Mouse (Mus musculus) heart, adult 9 months (tissue): ENCODE results near the gene Brf1.
A peak's percentile ranks its signal among the peaks of the same experiment; 100 is the strongest.

Source experiments
- DNase-seq, 2 experiments: peaks; one replicate each; pipeline ENCODE4 v3.0.0; 2022; ENCODE audit warnings: low spot score in 2 of 2

The Brf1 gene

DNA sequence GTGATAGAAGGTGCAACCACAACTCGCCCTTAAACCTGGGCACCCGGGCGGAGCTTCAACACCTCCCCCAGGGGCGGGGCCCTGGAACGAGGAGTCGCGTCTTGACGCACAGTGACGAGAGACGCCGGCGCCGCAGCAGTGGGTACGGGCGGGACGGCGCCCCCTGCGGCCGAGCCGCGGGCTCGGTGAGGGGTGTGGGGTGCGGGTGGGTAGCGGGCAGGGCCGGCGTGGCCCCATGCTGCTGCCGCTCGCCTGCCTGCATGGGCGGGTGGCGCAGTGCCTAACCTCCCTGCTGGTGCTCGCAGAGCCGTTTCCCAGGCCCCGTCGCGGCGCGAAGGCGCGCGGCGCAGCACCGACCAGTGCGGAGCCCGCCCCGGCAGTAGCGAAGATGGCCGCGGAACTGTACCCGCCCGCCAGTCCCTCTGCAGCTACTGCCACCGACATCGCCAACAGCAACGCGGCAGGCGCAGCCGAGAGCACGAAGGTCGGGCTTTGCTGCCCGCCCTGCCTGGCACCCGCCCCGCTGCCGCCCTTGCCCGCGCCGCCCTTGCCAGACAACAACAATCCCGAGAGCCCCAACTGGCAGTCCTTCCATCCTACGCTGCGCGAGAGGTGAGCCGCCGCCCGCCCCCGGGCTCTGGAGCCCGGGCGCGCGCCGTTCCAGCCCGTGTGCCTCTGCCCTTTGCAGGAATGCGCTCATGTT is 24.0 kb downstream of the Brf1 start, which contains the start of gene Btbd6:
Btbd6 (plus strand) TSS at position 112 of the 703 bp plus-strand sequence.
- DNase-seq: peak; percentile 86 to 87

DNA sequence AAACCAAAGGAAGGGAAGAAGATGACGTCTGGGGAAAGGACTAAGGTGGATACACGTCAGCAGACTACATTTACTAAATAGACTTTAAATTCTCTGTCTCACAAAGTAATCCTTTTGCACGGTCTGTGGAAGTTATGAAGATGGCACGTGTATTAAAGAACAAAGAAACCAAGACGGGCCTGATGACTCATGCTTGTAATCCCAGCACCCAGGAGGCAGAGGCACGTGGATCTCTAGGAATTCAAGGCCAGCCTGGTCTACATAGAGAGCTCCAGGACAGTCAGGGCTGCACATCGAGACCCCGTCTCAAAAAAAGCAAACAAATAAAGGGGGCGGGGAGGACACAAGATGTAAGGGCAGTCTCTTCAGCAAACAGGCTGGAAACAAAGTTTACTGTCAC is 25.8 kb downstream of the Brf1 start:
- no peak for DNase-seq

- DNase-seq: no peak
These were observed 30.9 kb downstream of the Brf1 start for GRCm38 (mm10) chr12:112969616-112970015.

GRCm38 (mm10) chr12:112968943-112969342 is 31.6 kb downstream of the Brf1 start:
- DNase-seq: no peak

- DNase-seq: no peak
These were observed 34.7 kb downstream of the Brf1 start for GRCm38 (mm10) chr12:112965783-112966182.

DNA sequence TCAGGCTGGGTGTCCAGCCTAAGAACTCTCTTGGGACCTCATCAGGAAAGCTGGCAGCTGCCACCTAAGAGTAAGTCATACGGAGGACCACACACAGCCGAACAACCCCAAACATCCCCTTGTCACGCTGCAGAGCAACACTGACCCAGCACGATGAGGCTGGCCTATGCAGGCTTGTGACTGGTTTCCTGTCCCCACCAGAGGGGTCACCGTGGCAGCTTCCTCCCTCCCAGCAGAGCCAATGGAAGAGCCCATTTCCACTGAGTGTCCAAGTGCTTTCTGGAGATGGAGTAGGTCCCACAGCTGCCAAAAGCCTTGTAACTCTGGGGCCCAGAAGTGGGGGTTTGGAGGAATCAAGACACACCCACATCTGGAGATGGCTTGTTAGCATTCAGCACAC is 38.6 kb downstream of the Brf1 start:
- no peak for DNase-seq

DNA sequence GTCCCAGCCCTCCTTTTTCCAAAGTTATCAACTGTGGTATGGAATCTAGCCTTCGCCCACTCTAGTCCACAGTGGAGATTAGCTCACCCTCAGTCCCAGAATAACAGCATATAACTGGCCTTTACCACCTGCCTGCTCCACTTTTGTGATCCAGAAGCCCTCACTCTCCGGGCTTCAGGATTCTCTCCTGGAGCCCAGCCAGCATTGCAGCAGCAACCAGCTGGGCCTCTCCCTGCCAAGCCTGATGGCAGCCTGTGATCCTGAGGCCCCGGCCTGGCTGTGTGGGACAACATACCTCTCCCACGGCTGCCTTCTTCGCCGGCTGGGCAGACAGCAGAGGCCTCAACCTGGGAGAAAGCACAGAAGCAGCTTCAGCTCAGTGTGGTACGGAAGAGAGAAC is 39.1 kb downstream of the Brf1 start:
- DNase-seq: peak in 1 of 2 experiments; percentile 45

- DNase-seq: no peak
These were observed 41.1 kb downstream of the Brf1 start for GRCm38 (mm10) chr12:112959421-112959820.

GRCm38 (mm10) chr12:112958303-112958702 is 42.2 kb downstream of the Brf1 start:
- DNase-seq: peak in 1 of 2 experiments; percentile 41

GRCm38 (mm10) chr12:112955800-112956199 is 44.7 kb downstream of the Brf1 start:
- DNase-seq: peak; percentile 56 to 78

- no peak for DNase-seq
These were observed 47.5 kb downstream of the Brf1 start for GRCm38 (mm10) chr12:112952926-112953565.

GRCm38 (mm10) chr12:112952433-112952832 is 48.1 kb downstream of the Brf1 start:
- DNase-seq: peak; percentile 70 to 75

DNA sequence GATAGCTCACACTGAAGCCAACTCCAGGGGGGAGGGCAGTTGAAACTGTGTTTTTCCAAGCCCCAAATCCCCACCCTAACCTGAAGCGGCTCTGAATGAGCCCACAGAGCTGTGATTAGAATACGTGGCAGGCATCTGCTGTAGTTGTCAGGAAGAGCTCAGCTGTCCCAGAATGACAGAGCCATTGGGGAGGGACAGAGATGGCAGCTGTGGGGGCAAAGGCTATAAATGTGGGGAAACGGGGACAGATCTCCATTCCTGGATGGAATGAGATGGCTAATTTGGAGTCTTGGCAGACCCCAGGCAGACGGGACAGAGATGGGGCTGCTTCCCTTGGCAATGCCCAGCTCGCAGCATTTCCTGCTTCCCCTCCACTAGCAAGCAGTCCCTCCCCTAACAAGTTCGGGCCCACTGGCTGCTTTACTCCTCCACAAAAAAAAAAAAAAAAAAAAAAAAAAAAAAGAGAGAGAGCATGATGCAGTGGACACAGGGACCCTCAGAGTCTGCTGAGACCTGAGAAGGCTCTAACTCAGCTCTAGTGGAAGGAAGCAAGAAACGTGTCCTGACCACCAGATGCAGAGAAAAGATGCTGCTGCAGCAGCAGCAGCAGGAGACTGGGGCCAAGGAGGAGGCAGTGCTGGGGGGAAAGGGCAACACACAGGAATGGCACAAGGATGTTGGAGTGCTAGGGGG is 49.2 kb downstream of the Brf1 start:
- DNase-seq: no peak

DNA sequence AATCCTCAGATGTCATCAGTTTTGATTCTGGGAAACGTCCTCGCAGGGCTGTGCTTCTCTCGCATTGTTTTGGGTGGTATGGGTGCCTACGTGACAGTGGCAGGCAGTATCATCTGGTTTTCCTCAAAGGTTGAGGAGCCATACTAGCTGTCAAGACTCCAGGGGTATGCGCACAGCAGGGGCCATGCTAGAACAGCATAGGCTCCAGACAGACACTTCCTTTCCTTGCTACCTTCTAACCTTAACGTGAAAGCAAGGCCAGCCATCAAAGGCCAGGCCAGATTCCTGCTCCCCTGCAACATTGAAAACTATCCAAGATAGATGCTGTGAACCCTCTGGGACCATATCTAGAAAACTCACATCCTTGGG is 49.8 kb downstream of the Brf1 start:
- DNase-seq: no peak

GRCm38 (mm10) chr12:112950040-112950760 is 50.3 kb downstream of the Brf1 start:
- peak; percentile 86 to 87 for DNase-seq

DNA sequence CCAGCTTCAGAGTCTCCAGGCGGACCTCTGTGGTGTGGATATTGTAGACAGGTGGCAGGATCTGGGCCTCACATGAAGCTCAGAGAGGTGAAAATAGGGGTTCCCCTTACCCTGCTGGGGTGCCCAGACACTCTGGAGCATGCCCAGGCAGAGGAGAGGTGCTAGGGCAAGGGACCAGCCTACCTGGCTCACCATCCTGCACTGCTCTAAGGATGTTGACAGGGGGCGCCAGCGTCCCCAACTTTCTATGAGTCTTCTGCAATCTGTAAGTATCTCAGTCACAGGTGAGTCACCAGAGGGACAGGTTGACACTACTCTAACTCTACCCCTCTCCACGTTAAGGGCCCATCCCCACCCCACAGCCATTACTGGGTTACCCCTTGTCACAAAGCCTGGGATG is 53.2 kb downstream of the Brf1 start:
- DNase-seq: no peak

GRCm38 (mm10) chr12:112943669-112944068 is 56.8 kb downstream of the Brf1 start:
- no peak for DNase-seq

- peak; percentile 78 to 81 for DNase-seq
These were observed 58.5 kb downstream of the Brf1 start, which contains the start of gene Nudt14 for GRCm38 (mm10) chr12:112941776-112942713. Nudt14 (minus strand) TSS chr12:112942124.

DNA sequence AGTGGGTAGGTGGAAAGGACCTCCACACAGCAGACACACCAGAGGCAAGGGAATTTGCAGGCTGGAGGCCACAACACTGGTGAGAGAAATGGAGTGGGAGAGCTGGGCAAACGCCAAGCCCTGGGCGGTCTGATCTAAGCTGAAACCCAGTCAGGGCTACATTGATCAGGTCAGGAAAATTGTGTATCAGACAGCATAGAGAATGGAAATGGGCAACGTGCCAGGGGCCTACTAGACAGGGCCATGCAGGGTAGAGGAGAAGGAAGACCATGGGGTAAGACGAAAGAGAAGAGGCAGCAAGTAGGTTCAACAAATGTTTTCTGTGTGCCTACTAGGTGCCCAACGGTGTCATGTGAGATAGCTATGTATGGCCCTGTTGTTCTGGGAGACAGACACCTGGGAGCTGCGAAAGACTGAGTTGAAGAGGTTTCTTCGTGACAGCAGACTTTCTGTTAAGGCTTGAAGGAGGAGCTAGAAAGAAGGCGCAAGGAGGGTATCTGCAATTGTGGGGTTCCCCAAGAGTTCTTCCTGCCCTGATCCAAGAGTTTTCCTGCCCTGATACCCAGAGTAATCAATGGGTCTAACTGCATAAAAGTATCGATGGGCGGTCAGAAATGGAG is 59.2 kb downstream of the Brf1 start:
- DNase-seq: no peak

- DNase-seq: no peak
These were observed 59.8 kb downstream of the Brf1 start for GRCm38 (mm10) chr12:112940710-112941109.
